Mouse (Mus musculus) bone marrow macrophage, adult 2 months (primary cell): ENCODE data around the gene Nr2f2.

Experiments used
- CTCF ChIP-seq: IDR thresholded peaks from 2 replicates; pipeline ENCODE4 v1.5.1; 2012; ENCODE audit warnings: low read depth, mild to moderate bottlenecking, low read length, moderate library complexity
- POLR2A ChIP-seq: IDR thresholded peaks from 2 replicates; pipeline ENCODE4 v1.6.1; 2012; ENCODE audit warnings: mild to moderate bottlenecking, low read depth, low read length, borderline replicate concordance

DNA sequence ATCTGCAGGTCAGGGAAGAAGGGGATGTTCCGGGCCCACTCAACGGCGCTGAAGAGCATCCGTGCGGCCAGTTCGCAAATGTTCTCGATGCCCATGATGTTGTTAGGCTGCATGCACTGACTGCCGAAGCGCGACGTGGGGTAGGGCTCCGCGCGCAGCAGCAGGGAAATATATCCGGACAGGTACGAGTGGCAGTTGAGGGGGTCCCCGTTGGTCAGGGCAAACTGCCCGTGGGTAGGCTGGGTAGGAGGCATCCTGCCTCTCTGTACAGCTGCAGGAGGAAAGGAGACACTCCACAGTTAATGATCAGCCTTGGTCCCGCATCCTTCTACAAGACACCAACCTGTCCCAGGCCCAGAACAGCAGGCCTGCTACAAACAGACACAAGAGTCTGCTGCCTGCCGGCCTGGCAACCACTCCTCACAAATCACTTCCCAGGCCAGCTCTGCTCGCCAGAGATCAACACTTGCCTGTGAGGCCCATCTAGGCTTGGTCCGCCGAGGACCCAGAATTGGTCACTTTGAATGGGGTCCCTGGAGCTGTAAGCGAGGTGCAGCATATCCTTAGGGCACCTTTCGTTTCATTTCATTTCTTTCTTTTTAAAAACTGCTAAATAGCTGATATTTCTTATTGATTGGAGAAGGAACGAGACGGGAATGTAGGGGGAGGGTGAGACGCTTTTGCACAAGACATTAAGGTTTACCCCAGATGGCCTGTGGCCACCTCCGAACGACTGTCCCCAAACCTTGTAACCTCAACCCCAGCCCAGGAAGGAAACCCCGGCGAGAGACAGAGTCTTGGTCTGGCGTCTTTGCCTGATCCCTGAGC is 8.3 kb downstream of the Nr2f2 start:
- TF ChIP-seq POLR2A (no peak), CTCF (no peak)
